Mouse (Mus musculus): Measurements from ENCODE around the gene Acsbg1.
"Not testable (repeated sequence)": the region's sequence is repeated elsewhere in the genome, so short reads cannot be mapped to it uniquely, and the experiment has no call there.

Acsbg1 gene

DNA sequence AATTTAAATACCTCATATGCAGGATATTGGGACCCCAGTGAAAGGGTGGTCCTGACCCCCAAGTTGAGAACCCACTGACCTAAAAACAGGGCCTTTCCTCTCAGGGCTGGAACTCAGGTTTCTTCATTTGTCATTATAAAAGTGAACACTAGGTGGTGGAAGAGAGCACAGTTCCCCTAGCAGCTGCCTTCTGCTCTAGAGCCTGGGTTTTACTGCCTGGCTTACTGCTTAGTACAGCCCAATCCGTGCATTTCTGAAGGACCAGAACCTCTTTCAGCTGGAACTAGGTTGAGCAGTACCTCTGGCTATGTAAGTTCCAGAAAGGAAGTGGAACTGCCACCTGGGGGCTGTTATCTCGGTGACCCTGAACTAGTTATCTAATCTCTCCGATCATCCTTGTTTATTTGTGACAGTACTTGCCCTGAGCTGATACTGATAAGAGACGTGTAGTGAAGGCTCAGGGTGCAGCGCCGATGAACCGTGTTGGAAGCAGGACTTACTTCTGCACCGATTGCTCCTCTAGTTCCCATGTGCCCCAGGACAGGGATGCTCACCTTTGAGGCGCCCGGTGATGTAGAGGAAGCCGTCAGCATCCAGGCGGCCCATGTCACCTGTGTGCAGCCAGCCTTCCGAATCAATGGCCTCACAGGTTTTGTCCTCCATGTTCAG lies 47.4 kb downstream of the Acsbg1 start:
- in situ Hi-C loops (cut with MseI, MboI), result no loop called here

DNA sequence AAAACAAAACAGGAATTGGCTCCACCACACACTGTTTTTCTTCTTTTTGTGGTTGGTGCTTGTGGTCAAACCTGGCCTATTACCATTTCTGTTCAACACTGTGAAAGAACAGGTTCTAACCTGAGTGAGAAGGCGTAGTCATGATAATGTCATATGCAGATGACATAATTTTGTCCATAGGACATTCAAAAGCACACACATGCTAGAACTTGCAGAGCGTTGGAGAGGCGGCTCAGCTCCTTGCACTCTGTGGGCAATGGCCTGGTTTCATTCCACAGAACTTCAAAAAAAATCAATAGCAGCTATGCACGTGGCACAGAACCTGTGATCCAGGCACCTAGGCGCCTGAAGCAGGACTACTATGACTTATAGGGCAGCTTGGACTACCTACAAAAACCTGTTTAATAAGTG lies 48.9 kb downstream of the Acsbg1 start:
- in situ Hi-C loops (cut with MseI, MboI), result no loop called here

DNA sequence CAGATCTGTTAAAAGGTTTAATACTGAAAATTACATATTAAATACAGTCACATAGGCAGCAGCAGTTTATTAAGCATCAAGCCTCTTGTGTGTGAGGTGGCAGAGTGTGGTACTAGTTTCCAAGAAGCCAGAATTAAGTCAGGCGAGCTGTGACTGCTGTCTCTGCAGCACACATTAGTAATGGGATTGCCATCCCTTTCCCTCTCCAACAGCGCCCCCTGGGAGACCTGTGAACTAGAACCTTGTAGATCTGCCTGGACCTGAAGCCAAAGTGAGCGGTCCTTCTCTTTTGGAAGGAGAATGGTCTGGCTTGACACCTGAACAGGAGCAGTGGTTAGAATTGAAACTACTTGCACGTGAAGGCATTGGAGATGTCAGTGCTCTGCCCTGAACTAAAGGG lies 56.8 kb downstream of the Acsbg1 start:
- in situ Hi-C loops (cut with MseI, MboI), result loop anchor here in 1 of 2 experiments (5.0 kb wide), 1 partner anchor 53 kb away; no protein-coding TSS in a partner anchor

DNA sequence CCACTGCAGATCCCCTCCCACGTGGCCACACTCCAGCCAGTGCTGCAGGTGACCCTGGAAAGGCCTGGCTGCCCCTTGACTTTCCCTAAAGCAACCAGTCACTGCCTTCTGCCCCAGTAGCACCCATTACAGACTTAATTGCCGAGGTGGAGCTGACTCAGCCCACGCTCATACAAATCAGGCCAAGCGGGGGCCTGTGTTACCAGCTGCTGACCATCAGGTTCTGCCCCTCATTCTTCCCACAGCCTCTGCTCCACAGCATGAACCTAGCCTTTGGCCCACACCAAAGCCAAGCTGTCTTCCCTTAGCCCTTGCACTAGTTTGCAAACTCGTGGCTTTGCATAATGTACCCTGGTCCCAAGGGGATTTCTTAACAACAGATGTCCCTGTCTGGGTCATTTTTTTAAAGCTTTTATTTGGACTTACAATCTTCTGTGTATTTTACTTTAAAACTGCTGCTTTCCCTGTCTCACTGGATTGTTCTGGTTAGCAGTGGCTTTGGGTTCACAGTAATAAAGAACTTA lies 57.5 kb downstream of the Acsbg1 start:
- in situ Hi-C loops (cut with MseI, MboI), result no loop called here

DNA sequence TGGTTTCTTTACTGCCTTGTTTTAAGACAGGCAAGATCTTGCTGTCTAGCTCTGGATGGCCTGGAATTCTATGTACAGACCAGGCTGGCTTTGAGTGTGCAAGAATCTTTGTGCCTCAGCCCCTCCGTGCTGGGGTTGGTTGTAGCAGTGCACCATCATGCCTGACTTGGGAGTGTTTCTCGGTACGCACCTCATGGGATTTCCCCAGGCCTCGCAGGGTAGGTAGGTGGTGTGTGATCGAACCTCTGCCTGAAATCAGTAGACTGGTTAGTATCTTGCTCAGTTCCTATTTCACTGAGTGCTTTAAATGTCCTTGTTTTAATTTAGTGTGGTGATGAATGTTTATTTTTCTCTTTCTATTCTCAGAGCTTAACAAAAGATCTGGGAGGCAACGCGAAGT lies 58.8 kb downstream of the Acsbg1 start:
- in situ Hi-C loops (cut with MseI, MboI), result no loop called here

DNA sequence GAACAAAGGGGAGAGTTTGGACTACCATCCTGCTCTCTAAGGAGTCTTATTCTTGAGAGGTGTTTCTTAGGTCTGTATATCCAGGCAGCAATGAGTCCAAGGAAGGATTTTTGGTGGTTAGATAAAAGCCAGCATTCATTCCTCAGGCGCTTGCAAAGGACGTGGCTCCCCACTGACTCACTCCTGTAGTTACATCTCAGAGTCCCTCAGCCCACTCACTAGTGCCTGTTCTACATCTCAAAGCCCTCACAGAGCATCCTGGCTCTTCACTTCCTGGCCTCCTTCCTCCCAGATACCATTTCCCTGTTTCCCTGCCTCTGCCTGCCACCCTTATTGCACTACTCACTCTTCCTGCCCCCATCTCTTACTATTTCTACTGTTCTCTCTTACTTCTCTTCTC lies 59.3 kb downstream of the Acsbg1 start:
- in situ Hi-C loops (cut with MseI, MboI), result no loop called here

DNA sequence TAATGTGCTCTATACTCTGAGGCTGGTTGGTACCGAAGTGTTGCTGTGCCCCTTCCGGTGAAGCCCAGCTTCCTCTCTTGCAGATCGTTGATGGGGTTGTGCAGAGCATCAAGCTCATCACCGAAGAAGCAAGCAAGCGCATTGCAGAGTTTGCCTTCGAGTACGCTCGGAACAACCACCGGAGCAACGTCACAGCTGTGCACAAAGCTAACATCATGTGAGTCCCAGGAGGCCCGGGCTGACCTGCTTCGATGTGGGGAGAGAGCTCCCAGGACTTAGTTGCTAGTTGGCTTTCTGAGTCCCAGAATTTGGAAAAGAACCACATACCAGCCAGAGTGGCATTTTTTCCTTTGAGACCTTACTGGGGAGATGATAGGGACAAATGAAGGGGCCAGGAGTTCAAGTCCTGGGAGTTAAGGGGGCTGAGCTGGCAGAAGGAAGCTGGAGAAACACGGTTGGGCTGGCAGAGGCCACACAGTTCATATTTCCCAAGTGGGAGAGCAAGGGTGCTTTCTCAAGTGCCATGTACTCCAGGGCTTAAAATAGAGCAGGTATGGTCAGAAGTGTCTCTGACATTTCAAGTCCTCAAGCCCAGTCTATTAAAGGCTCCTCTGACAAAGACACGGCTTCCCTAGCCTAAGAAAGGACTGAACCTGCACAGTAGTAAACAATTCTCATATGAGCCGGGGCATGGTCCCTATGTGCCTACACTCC lies 64.8 kb downstream of the Acsbg1 start:
- in situ Hi-C loops (cut with MseI, MboI), result no loop called here

DNA sequence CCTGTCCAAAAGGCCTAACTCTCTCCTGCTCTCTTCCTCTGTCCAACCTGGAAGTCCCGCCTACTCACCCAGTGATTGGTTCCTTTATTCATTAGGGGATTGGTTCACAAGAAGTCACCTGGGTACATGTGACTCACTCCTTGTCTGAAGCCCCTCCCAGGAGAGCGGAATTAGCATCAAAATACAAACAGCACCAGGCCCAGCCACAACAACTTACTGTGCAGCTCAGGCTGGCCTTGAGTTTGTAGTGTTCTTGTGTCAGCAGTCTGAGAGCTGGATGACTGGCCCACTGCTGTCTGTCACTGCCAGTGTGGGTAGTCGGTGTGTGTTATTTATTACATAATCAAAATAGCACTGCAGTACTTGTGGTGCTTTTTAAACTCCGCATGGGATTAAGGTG lies 68.0 kb downstream of the Acsbg1 start:
- in situ Hi-C loops (cut with MseI, MboI), result not testable (repeated sequence)

DNA sequence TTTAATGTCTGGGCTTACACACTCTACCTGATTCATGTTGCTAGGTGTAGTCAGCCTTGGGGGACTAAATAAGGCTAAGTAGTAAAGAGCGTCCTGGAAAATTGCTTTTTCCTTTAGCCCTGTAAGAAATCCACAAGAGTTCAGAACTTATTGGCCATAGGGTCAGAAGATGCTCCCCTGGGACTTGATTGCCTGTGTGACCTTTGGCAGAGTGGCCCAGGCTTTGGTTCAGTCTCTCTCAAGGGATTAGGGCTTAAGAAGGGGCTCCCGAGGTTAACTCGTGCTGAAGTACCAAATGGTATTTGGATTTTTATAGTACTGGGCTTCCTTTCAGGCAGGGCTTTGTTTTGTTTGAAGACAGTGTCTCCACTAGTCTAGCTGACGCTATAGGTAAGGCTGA lies 73.8 kb downstream of the Acsbg1 start:
- in situ Hi-C loops (cut with MseI, MboI), result no loop called here

DNA sequence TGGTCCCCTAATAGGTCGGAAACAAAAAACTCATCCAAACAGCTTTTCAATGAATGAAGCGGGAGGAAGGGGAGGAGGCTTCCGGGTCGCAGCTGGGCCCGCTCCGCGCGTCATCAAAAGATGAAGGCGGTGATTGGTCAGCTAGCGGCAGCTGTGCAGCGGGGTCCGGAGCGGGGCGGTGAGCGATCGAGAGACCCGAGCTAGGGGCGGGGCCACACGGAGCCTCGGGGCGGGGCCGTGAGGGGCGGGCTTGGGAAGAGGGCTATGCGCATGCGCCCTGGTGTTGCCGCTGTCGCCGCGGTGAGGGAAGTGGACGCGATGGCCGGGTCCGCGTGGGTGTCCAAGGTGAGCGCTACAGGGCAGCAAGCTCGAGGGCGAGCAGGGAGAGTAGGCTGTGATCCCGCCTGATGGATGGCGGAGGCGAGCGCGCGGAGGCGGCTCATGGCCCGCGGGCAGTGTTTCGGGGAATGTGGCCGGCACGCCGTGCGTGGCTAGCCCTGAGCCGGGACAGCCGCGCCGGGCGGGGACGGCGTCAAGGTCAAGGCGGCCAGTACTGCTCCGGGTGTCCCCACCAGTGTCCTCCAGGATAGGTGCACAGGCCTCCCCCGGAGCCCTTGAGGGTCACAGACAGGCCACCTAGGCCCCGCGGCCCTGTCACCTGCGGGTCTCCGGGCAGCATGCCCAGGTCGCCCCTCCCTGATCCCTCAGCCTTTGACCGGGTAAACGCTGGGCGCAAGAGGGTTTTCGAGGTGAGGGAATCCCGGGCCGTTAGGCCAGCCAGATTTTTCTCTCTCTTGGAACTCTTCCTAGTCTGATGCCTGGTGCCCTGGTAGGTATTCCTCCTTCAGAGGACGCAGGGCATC lies 75.2 kb downstream of the Acsbg1 start, which contains the start of gene Idh3a:
Idh3a (plus strand) TSS at position 136 of the 863 bp plus-strand sequence.
- in situ Hi-C loops (cut with MseI, MboI), result no loop called here

DNA sequence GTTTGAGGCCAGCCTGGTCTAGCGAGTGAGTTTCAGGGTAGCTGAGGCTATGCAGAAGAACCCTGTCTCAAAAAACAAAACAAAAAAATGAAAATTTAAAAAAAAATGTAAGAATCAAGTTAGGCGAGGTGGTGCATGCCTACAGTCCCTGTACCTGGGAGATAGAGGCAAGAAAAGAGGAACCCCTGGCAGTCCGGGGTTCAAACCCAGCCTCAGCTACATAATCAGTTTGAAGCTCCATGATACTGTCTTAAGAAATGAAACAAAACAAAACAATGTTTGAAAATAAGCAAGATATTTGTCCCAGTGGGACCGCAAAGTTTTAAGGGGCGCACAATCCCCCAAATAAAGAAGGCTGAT lies 75.9 kb downstream of the Acsbg1 start:
- in situ Hi-C loops (cut with MseI, MboI), result no loop called here

DNA sequence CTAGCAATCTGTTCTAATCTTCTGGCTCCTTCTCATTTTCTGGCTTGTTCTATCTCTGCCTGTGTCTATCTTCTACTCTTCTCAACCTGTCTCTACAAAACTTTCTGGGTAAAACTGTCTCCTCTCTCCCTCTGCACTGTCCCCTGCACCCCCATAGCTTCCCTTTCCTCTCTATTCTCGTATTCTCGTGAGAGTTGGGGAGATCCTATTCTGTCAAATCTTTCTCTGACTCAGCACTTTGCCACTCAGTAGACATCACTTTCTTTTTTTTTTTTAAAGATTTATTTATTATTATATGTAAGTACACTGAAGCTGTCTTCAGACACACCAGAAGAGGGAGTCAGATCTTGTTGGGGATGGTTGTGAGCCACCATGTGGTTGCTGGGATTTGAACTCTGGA lies 77.5 kb downstream of the Acsbg1 start:
- in situ Hi-C loops (cut with MseI, MboI), result not testable (repeated sequence)

DNA sequence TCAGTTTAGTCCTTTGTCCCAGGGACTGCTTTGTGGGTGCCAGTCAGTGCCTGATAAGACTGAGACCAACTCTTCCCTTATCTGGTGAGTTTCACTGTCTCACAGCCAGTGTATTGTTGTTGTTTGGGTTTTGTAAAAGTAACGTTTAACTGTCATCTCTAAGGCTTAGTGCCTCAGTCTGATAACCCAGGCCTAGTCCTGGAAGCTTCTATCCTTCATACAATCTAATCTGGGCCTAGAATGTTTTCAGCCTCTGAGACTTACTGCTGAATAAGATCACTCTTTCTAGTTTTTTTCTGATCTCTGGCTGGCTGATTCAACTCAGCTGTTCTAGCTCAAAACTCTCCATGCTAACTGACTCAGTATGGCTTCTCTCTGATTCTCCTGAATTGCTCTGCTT lies 78.0 kb downstream of the Acsbg1 start:
- in situ Hi-C loops (cut with MseI, MboI), result no loop called here

DNA sequence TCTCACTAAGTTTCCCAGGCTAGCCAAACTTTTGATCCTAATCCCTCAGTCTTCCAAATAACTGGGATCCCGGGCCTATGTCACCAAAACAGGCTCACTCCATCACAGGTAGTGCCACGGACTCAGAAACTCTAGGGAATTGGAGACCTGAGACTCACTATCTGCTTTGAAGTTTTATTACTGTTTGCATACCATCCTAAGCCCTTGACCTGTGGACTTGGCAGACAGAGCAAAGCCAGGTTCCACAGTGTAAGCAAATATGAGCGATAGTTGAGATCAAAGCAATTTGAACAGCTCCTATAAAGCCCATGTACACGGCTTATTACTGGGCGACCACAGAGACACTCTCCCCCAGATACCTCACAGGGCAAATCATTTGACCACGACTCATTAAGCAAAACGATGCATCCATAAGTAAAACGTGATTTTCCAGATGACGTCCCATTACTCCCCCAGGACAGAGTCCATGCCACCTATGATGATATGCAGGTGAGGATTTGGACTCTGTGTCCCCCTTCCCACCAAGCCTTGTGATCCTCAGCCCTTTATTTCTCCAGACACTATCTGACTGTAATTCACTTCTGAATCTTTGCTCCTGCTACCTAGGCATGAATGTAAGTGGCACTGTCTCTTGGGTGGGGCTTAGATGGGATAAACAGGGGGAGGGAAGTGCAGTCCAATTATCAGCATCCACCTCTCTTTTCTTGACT lies 90.4 kb downstream of the Acsbg1 start:
- in situ Hi-C loops (cut with MseI, MboI), result no loop called here

DNA sequence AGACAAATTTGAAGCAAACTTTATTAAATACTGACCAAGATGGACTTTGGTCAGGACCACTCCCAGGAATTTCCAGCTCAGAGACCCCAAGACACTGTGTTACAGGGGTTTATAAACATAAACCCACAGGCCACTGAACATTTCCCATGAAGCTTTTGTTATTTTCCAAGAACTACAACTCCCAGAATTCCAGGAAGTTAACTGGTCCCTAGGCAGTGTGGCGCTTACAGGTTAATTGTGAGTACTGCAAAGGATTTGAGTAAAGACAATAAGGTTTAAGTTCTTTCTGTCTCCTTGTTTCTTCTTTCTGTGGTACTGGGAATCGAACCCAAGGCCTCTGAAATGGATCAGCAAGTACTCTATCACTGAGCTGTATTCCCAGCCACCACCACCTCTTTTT lies 92.9 kb downstream of the Acsbg1 start:
- in situ Hi-C loops (cut with MseI, MboI), result no loop called here

DNA sequence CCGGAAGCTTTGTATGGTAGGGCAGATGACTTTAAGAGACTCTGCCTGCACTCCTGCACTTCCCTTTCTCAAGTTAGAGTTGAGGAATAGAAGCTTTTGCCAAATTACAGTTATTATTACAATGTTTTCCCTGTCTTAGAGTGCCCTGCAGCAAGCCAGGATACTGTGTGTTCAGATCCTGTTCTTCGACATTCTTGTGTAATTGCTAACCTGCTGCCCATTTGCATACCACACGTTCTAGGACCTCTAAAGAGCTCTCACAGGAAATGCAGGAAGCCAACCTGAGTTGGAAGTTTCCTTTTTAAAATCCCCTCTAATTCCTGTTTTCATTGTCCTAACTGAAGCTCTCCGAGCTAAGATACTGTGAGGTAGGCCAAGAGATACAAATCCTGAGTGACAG lies 94.7 kb downstream of the Acsbg1 start:
- in situ Hi-C loops (cut with MseI, MboI), result no loop called here

DNA sequence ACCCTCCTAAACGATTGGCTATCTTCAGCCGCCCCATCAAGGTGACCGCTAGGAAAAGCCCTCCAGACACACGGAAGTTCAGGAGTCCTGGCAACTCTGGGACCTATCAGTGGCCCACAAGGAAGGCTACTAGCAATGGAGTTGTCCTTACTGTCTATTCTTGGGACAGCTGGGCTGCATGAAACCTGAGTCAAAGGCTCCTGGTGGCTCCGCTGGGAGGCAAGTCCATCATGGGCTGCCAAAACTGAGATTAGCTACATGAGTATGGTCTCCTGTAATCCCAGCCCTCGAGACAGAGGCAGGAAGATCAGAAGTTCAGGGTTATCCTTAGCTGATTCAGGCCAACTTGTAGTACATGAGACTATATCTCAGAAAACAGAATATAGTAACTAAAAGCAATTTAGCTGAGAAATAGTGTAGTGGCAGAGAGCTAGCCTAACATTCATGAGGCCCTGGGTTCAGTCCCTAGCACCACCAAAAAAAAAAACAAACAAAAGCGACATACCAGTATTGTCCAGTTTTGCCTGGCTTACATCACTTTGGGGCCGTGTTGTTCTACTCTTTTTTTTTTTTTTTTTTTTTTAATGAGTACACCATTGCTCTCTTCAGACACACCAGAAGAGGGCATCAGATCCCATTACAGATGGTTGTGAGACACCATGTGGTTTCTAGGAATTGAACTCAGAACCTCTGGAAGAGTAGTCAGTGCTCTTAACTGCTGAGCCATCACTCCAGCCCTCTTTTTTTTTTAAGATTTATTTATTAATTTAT lies 100.7 kb downstream of the Acsbg1 start:
- in situ Hi-C loops (cut with MseI, MboI), result no loop called here

DNA sequence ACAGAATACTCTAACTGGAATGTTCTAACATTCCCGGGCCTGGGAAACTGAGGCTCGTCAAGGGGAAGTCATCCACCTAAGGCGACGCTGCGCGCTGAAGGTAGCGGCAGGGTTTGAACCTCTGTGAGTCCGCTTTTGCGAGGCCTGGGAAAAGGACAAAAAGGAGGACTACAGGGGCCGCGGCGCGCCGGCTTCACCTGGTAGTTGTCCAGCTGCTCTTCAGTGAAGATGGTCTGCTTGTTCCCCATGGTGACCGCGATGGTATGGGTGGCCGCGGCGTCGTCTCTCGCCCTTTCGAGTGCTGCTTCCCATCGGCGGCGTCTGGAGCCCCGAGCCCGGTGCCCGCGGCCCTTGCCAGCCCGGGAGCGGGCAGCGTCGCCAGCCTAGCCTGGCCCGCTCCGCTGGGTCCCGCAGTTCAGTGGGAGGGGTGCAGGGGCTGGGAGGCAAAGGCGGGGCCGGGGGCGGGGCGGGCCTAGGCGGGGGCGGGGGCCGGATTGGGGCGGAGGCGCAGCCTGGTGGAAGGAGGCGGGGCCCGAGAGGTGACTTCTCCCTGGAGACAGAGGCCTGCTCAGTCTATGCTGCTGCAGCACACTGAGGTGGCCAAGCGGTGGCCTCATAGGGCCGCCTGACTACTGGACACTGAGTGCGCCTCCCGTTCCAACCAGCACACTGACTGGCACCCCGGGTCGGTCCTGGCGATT lies 101.7 kb downstream of the Acsbg1 start, which contains the start of gene Cib2:
Cib2 (minus strand) TSS at position 448 of the 701 bp plus-strand sequence.
- in situ Hi-C loops (cut with MseI, MboI), result loop anchor here in 1 of 2 experiments (10.0 kb wide), 1 partner anchor 115 kb away; no protein-coding TSS in a partner anchor

DNA sequence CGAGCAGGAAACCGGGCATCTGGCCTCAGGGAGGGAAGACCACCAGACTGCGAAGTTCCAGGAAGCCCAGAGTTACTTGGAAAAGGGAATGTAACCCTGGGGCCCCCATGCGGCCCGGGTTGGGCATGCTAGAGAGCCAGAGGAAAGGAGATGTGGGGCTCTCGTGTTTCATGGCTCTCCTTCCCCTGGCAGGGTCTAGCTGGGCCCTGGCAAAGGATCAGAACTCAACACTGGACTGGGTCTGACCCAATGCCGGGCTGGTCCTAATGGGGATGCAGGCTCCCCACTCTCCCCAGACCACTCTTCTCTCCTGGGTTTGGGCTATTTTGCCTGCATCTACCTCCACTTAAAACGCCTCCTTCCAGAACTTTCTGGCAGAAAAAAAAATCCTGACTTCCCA lies 102.9 kb downstream of the Acsbg1 start:
- in situ Hi-C loops (cut with MseI, MboI), result loop anchor here in 1 of 2 experiments (10.0 kb wide), 1 partner anchor 116 kb away; no protein-coding TSS in a partner anchor

DNA sequence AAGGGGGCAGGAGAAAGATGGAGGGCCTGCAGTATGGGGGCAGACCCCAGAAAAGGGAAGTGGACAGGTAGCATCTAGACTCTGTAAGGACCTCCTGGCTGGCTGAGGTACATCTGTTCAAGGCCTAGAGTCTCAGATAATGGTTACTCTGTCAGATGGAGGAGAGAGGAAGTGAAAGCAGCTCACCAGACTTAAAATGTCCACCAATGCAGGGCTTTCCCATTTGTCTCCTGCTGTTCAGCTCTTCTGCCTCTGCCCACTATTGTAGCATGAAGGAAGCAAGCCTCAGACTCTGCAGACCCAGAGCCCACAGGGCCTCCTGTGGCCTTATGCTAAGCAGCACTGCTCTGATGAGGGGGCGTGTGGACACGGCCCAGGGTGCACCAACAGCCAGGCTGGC lies 106.6 kb downstream of the Acsbg1 start:
- in situ Hi-C loops (cut with MseI, MboI), result loop anchor here in 1 of 2 experiments (10.0 kb wide), 1 partner anchor 120 kb away; no protein-coding TSS in a partner anchor
